ENCODE assay signal across 8 mouse cellular contexts in the genomic region with DNA sequence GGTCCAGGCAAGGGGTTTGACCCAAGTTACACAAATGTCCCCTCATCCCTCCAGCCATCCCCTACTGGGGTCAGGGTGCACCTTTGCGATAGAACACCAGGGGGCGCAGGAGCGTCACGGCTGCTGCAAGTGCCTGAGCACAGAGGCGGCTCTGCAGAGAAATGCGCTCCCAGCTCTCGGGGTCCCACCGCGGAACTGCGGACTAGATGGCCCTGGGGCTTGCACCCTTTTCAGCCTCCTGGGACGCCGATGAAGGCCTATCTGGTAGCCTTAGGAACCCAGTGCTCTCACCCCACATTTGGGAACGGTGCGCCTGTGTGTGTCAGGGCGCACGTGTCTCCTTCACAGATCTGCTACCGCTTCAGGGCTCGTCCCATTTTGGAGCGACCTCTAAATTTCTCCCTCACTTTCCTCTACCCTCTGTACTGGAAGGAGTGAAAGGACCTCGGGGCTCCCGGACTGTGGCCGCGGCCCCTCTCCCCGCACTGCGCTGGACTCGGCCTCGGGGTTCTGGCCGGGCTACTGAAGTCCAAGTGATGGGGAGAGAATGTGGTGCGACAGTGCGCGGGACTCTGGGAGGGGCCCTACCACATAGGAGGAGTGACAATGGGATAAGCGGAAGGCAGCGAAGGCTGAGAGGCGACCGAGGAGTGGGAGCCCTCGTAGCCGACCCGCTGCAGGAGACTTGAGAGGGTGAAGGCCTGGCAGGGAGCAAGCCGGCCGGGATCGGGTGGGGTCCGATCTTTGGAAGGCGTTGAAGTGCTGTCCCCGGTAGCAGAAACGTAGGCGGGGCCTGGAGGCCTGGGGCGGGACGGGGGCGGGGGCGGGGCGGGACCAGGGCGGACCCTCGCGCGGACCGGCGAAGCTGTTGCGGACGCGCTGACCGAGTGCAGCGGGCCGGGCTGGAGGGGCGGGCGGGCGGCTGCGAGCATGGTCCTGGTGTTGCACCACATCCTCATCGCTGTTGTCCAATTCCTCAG. TPM values are rescaled to one million over a fixed set of nuclear protein-coding genes. Genes with fewer than 3 reads are reported as not detected.
DNase-seq lines count a peak whose midpoint lies in the region; ATAC-seq lines count a peak whose summit lies in the region.

No protein-coding gene starts in this region.

- H3K36me3 ChIP-seq in hindbrain, embryonic 12.5 days, result no peaks in the 10 kb centered on the region

- H3K4me2 ChIP-seq in hindbrain, embryonic 12.5 days (replicated peaks), result peak overlapping the region; percentile 99

- peak; percentile 82 for ATAC-seq in hindbrain, embryonic 12.5 days (ENCODE audit: low FRiP score)

- peak; percentile 88 for DNase-seq in Muller cell, postnatal 12 days (ENCODE audit: inconsistent ontology term)
- DNase-seq in cerebellum, adult 9-10 months, result peak; percentile 81
- peak; percentile 70 to 95 for DNase-seq in frontal cortex, adult 2 months (ENCODE audit: extremely low spot score in 1 of 2, low spot score in 1 of 2)
- DNase-seq in layer of hippocampus, postnatal 10 days (ENCODE audit: low spot score in 2 of 2), result peak; percentile 95
- peak; percentile 91 for DNase-seq in lung, postnatal 10 days
- peak; percentile 87 for DNase-seq in ovary, postnatal 14 days (ENCODE audit: low spot score)
- peak; percentile 86 for DNase-seq in thymus, postnatal 25 days

- H3K4me3 ChIP-seq in hindbrain, embryonic 12.5 days, result peak overlapping the region; percentile 50

- WGBS in hindbrain, embryonic 12.5 days, result under 1% methylated on average over 65 of the region's 68 CpGs

- no peak overlapping the region for H3K27ac ChIP-seq in hindbrain, embryonic 12.5 days

- no peaks in the 10 kb centered on the region for H3K9me3 ChIP-seq in hindbrain, embryonic 12.5 days (replicated peaks)

- peaks cover 4% of the 10 kb centered on the region for H3K4me1 ChIP-seq in hindbrain, embryonic 12.5 days

- H3K9ac ChIP-seq in hindbrain, embryonic 12.5 days, result peak overlapping the region; percentile 65

- peaks cover 34% of the 10 kb centered on the region for H3K27me3 ChIP-seq in hindbrain, embryonic 12.5 days

RNA-seq across cellular contexts. Expression of gene Pde2a, which starts 29.2 kb away (rescaled TPM):
- polyA plus RNA-seq in frontal cortex, adult 2 months (2012; rRNA removed), result 186 and 189 TPM in 2 replicates
- polyA plus RNA-seq in hindbrain, embryonic 12.5 days (2016; fragmentation: Nextera tagmentation; extraction: Ambion mirVana), result 26.9 and 27.4 TPM in 2 replicates
- 100 to 1,000 TPM; 197 to 215 TPM for total RNA-seq in layer of hippocampus, postnatal 10 days (2021)

RNA-seq across cellular contexts. Expression of gene Gm45837, which starts 40.0 kb away (rescaled TPM):
- polyA plus RNA-seq in frontal cortex, adult 2 months (2012; rRNA removed), result 1.5 and 2.3 TPM in 2 replicates
- not detected in 2 replicates for polyA plus RNA-seq in hindbrain, embryonic 12.5 days (2016; fragmentation: Nextera tagmentation; extraction: Ambion mirVana)
- 1 to 10 TPM in 1 of 2 experiments, not detected in 1; 1.7 TPM for total RNA-seq in layer of hippocampus, postnatal 10 days (2021)
